Mouse (Mus musculus): ENCODE measurements around the gene Ywhah.

Gene Ywhah

GRCm38 (mm10) chr5:33018561-33019425, at the start of gene Ywhah:
TSS of gene Ywhah (plus strand) at chr5:33018816.
- peak; percentile 98 for DNase-seq (ENCODE audit: low read depth, low spot score)

GRCm38 (mm10) chr5:32976541-32976940, 42.1 kb upstream of the Ywhah start:
- DNase-seq (ENCODE audit: low read depth, low spot score) = peak; percentile 35

DNA sequence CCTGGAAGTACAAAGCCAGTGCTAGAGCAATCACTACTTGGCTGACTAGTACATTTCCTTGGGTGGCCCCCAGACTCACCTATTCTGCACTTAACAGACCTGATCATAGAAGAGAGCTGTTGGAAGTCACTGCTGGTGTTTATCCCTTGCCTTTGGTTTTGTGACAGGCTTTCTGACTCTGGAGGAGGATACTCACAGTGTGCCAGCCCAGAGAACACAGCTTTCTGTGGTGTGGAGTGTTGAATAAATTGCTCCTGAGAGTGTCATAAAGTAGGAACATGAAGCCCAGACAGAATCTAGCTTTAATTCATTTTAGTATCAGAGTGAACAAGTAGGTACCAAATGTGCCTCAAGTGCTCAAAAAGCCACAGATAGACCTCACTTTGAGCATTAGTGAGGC, 41.4 kb upstream of the Ywhah start:
- DNase-seq (ENCODE audit: low read depth, low spot score) = no peak

- no peak for DNase-seq (ENCODE audit: low read depth, low spot score)
These were observed 33.2 kb upstream of the Ywhah start for GRCm38 (mm10) chr5:32985379-32985778.

GRCm38 (mm10) chr5:32987873-32988272, 30.7 kb upstream of the Ywhah start:
- no peak for DNase-seq (ENCODE audit: low read depth, low spot score)

GRCm38 (mm10) chr5:32989959-32990640, 28.5 kb upstream of the Ywhah start:
- DNase-seq (ENCODE audit: low read depth, low spot score) = no peak

DNA sequence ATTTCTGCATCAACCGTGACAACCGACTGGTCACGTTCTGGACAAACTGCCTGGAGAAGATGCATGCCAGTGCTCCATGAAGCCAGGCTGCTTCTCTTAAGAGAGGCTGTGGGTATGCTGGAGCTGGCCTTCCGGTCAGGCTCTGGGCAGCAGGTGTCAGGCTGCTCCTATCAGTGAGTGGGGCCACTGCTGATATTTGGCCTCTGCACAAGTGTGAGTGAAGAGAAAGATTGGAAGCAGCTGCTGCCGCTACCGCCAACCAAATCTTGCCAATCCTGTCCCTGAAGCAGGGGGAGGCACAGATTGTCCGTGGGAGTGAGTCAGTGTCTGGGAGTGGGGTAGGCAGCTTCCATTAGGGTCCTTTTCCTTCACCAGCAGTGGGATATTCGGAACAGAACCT, 27.5 kb upstream of the Ywhah start:
- no peak for DNase-seq (ENCODE audit: low read depth, low spot score)

GRCm38 (mm10) chr5:32994471-32994870, 24.1 kb upstream of the Ywhah start:
- no peak for DNase-seq (ENCODE audit: low read depth, low spot score)

DNA sequence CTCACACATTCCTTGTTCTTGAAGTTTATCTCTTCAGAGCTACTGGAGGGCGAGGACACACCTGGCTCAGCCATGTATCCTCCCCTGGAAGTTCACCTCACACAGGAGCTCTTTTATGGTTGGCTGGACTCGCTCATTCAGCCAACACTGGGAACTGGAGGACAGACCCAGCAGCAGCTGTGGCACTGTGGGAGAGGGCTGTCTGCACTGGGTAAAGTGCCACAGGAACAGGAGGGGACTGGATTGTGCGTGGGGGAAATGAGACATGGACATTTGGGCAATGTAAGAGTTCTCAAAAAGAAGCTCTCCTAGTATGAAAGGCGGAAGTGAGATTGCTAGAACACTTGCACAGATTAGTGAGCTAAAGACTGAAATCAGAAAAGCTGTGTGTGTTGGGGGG, 22.9 kb upstream of the Ywhah start:
- peak; percentile 33 for DNase-seq (ENCODE audit: low read depth, low spot score)

DNA sequence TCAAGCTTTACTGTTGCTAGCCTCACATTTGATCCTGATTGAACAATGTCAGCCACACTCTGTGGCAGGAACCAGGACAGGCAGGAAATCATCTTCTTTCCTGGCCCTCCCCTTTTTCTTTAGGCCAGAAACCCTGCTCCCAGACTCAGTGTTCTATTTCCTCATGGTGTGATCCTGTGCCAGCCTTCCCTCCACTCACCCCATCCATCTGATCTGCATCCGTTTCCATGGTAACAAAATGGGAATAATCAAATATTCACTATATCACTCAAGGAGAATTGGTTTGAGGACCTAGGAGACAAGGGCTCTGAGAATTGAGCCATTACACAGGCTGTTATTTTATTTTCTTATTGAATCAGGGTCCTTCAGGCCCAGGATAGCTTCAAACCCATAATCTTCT, 22.1 kb upstream of the Ywhah start:
- no peak for DNase-seq (ENCODE audit: low read depth, low spot score)

DNA sequence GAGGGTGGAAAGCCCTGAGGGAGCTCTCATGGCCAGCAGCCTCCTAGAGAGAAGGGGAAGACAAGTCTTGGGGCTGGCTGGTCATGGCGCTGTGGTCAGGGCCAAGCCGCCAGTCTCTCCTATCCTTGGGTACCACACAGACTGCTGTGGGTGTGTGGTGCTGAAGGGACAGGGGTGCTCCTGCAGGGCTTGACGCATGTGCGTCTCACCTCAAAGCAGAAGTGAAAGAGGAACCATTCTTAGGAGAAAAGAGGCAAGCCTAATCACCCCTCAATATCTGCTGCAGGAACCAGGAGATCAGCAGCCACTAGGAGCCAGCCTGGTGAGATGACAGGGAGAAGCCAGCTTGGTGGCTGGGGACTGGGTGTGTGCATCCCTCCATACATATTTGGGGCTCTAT, 20.9 kb upstream of the Ywhah start:
- DNase-seq (ENCODE audit: low read depth, low spot score) = peak; percentile 85

- no peak for DNase-seq (ENCODE audit: low read depth, low spot score)
These were observed 19.8 kb upstream of the Ywhah start for GRCm38 (mm10) chr5:32998783-32999182.

GRCm38 (mm10) chr5:33001111-33001510, 17.5 kb upstream of the Ywhah start:
- no peak for DNase-seq (ENCODE audit: low read depth, low spot score)

GRCm38 (mm10) chr5:33002781-33003180, 15.8 kb upstream of the Ywhah start:
- no peak for DNase-seq (ENCODE audit: low read depth, low spot score)

DNA sequence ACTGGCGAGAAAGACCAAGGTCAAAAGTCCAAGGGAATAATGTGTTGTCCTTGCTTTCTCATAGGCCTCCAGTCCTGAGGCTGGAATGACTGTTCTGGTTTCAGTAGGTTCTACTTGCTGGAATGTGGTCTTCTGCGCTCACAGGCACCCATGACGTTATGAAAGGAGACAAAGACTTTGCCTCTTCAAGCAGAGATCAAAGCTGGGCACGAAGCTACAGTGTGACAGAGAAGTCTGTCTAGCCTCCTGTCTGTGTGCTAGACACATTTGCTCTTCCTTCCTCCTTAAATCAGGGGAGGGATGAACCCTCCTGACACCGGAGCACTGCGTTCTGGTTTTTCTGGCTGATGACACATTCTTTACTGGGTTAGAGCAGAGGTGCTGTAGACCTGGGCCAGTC, 15.1 kb upstream of the Ywhah start:
- DNase-seq (ENCODE audit: low read depth, low spot score) = no peak

DNA sequence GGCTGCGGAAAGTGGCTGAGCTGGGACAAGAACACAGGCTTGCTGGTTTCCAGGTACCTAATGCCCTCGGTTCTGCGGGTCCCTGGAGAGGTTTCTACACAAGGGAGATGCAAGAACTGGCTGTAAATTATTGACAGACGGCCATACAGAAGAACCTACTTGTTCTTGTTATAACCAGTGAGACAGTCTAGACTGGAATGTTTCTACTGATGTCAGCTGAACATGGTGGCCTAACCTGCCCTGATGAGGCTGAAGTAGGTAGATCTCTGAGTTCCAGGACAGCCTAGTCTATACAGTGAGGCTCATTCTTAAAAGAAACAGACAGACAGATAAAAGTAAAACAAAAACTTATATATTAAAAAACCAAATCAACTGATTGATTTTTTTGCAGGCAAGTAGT, 14.5 kb upstream of the Ywhah start:
- DNase-seq (ENCODE audit: low read depth, low spot score) = no peak

DNA sequence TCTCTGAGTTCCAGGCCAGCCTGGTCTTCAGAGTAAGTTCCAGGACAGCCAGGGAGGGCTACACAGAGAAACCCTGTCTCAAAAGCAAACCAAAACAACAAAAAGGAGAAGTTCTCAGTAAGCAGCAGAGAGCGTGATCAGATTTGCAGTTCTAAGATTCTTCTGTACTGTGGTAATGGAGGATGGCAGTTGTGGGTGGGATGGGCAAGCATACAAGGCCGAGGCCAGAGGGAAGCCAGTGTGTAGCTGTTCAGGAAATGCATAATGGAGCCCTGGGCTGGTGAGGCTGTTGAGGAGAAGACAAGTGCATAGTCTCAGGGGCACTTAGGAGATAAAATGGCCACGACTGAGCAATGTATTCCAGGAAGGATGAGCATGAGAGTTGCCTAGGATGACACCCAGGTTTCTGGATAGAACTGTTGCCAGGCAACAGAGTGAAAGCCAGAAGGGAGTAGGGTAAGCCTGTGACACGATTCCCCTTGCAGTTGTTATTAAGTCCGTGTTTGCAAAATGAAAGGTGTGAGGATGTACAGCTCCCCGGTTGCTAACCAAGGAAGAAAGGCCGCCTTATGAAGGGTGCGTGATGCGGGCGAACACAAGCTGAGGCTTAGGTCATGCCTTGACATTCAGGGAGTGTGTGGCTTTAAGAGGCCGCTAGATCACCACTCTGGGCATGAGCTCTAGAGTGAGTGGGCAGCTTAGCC, 13.0 kb upstream of the Ywhah start:
- DNase-seq (ENCODE audit: low read depth, low spot score) = peak; percentile 35

DNA sequence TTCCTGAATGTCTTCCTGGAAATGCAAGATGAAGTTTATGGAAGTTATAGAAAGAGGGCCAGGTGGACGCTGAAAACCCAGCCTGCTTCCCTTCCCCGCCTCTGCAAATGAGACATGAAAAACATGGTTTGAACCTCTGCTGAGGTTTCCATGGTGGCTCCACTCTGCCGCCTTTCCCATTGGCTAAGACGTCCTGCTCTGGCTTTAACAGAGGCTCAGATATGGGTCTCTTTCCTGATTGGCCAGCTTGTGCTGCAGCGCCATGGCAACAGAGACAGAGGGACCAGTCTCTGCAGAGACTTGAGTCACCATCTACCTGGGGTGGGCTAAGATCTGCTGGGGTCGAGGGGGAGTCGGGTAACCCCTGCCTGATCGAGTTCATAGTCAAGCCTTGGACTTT, 11.9 kb upstream of the Ywhah start:
- no peak for DNase-seq (ENCODE audit: low read depth, low spot score)

DNA sequence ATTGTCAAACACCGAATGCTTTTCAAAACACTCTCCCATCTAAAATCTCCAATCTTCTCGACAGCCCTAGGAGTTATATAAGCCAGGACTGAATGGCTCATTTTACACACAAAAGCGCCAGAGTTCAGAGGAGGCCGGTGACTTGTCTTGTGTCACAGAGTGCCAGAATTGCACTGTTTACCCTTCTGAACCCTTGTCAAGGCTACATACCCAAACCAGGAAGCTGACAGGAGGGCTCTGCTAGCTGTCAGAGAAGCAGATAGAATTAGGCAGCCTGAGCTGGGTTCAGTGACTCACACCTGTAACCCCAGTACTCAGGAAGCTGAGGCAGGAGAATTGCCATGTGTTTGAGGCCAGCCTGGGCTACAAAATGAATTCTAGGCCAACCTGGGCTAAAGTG, 11.2 kb upstream of the Ywhah start:
- DNase-seq (ENCODE audit: low read depth, low spot score) = no peak

DNA sequence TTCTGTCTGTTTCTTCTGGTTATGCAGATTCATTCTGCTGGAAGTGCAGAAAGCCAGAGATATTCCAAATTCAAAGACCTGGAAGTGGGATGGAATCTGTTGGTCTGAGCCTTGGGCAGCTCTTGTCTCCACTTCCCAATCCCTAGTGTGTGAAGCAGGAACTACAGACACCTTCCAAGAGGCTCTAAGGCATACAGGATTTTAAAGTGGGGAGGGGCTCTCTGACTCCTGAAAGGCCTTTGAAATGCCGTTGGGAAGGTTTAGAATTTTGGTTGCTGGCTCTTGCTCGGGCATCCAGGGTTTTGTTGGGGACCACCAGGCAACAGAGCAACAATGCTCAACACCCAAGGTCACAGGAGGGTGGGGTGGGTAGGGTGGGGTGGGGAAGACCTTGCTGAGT, 9.3 kb upstream of the Ywhah start:
- no peak for DNase-seq (ENCODE audit: low read depth, low spot score)

DNA sequence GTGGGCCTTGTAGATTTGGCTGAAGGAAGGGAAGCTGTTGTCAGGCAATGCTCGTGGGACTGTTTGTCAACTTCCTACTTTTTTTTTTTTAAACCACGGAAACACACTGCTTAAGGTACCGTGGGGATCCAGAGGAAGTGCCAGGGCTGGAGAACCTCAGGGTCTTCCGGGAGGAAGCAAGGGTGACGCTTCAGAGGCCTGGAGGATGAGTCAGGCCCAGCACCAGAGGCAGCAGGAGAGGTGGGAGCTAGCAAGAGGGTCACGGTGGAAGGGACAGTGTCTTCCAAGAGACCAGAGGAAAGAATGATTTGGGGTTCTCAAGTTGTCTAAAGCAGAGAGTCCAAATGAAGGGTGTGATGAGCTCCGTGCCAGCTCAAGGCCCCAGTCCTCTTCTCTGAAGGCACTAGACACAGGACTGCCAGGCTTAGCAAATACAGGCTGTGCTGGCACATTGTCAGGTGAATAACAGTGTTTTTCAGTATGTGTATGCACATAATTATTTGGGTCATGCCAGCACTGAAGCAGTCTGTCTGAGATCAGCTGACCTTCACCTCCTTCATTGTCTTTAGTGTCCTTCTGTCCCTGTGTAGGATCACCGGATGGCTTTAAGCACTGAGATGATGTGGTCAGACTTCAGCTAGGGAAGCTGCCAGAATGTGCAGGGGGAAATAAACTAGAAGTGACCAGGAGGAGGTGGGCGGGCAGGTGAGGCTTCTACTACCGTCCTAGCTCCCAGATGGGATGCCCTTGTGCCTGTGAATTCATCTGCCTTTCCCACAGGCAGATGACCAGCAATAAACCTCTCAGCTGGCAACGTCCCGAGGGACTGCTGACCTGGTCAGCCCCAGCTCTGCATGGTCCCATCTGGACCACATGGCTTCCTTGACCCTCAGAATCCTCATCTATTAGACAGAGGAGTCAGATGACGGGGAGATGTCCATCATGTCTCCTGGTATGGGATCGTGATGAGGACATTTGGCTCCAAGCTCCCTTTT, 8.5 kb upstream of the Ywhah start:
- no peak for DNase-seq (ENCODE audit: low read depth, low spot score)

Measured in A20 (cell line).